Mouse (Mus musculus) neural tube, embryonic 11.5 days (tissue): ENCODE data around the gene Drg1. TPM values are rescaled to one million over a fixed set of nuclear protein-coding genes. Genes with fewer than 3 reads are reported as not detected.

Experiments used
- ATAC-seq: fragments of 200-750 bp; cut with Nextera tagmentation; 2 replicates; pipeline ENCODE4 v1.8.0; 2017; ENCODE audit warnings: moderate number of reproducible peaks, mild to moderate bottlenecking, moderate TSS enrichment, moderate library complexity; ENCODE audit not compliant: insufficient read depth, low FRiP score, low TSS enrichment
- DNase-seq: peaks from one replicate; pipeline ENCODE4 v3.0.0-alpha.2; 2015; ENCODE audit warnings: low spot score
- H3K27ac ChIP-seq: fragments of 300-500 bp; sonication (generic); 2 replicates; pipeline ENCODE4 v1.5.1; 2014; ENCODE audit warnings: low read depth, mild to moderate bottlenecking, low read length
- H3K27me3 ChIP-seq: fragments of 300-500 bp; sonication (generic); 2 replicates; pipeline ENCODE4 v1.6.1; 2014; ENCODE audit warnings: mild to moderate bottlenecking, low read length, mixed read lengths; ENCODE audit not compliant: control insufficient read depth, insufficient read depth
- H3K36me3 ChIP-seq: fragments of 300-500 bp; sonication (generic); 2 replicates; pipeline ENCODE4 v1.6.1; 2014; ENCODE audit warnings: mild to moderate bottlenecking, low read length, moderate library complexity, mixed read lengths; ENCODE audit not compliant: control insufficient read depth, insufficient read depth
- H3K4me1 ChIP-seq: fragments of 300-500 bp; sonication (generic); 2 replicates; pipeline ENCODE4 v1.6.1; 2014; ENCODE audit warnings: low read length, mixed read lengths; ENCODE audit not compliant: control insufficient read depth, insufficient read depth
- H3K4me2 ChIP-seq: fragments of 300-500 bp; sonication (generic); 2 replicates; pipeline ENCODE4 v1.6.1; 2014; ENCODE audit warnings: low read depth, mild to moderate bottlenecking, moderate library complexity
- H3K4me3 ChIP-seq: fragments of 300-500 bp; sonication (generic); 2 replicates; pipeline ENCODE4 v1.5.1; 2014; ENCODE audit warnings: low read depth, low read length
- H3K9ac ChIP-seq: fragments of 300-500 bp; sonication (generic); 2 replicates; pipeline ENCODE4 v1.6.1; 2014; ENCODE audit warnings: mild to moderate bottlenecking, low read length
- H3K9me3 ChIP-seq: fragments of 300-500 bp; sonication (generic); 2 replicates; pipeline ENCODE4 v1.6.1; 2016; ENCODE audit warnings: low read length; ENCODE audit not compliant: control insufficient read depth
- WGBS: fragments of 180-500 bp; shearing (Covaris S2); extraction: QIAGEN DNeasy Blood & Tissue Kit; methylation state at CpG from one replicate; pipeline ENCODE4 v1.1.7; 2014; 5-methylcytosine and 5-hydroxymethylcytosine counted together
- polyA plus RNA-seq: library from polyadenylated mRNA; unstranded; fragments of >200 nt; fragmentation: Nextera tagmentation; extraction: Ambion mirVana; gene quantifications from 2 replicates; pipeline ENCODE4 v1.2.1, GENCODE M21; 2014

Drg1 gene
- 295 and 301 TPM in 2 replicates for polyA plus RNA-seq

DNA sequence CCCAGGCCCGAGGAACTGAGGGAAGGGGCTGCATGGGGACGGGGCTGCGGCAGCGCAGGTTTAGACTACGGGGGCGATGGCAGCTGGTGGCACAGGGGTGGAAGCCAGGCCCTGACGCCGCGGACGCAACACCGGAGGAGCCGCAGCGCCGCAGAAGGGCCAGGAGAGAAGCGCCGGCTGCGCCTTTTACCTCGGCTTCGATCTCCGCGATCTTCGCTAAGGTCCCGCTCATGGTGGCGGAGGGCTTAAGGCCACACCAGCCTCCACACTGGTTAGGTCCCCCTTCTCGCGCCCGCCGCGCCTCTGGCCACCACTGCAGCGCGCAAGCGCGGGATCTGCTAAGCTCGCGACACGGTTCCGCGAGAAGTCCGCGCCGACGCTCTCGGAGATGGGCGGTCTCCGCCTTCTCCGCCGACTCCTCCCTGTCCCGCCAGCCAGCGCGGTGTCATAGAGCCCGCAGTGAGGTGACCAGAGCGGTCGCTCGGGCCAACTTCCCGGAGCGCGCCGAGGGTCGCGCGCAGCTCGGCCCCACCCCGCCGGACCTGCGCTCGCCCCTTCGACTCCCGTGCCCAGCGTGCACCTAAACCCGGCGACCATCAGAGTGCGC, at the start of gene Drg1:
Gene Drg1 (minus strand): TSS at position 337 of the 607 bp plus-strand sequence.
- WGBS = under 1% methylated on average over 72 of the region's 72 CpGs
- peak within 1 kb of the TSS; percentile 67 for H3K4me3 ChIP-seq
- peak within 1 kb of the TSS; percentile 80 for H3K27ac ChIP-seq
- peak within 1 kb of the TSS; percentile 93 for H3K9ac ChIP-seq
- ATAC-seq = peak; percentile 98
- peaks cover 11% of the 10 kb centered on the region; the same call in 1 of the 2 replicates for H3K4me1 ChIP-seq
- DNase-seq = peak; percentile 98
- H3K36me3 ChIP-seq = peaks cover 9% of the 10 kb centered on the region
- no peaks in the 10 kb centered on the region for H3K9me3 ChIP-seq
- H3K27me3 ChIP-seq = no peaks in the 10 kb centered on the region
- H3K4me2 ChIP-seq = peak within 1 kb of the TSS; percentile 76

DNA sequence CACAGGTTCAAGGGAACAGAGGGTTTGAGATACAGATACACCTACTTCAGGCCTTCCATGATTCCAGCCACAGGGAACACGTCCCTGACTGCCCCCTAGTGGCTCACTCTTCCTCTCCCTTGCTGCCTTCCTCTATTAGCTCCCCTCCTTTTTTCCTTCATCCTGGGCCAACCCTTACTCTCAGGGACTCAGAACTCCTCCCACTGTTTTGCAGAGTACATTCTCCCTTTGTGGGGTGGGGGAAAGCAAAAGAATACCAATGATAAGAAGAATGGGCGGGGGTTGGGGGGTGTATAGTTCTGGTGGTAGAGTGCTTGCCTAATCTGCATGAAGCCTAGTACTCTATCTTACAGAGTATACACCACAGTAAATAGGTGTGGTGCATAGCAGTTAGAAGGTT, 47.9 kb upstream of the Drg1 start:
- no peak overlapping the region for H3K27ac ChIP-seq
- no peaks in the 10 kb centered on the region for H3K4me1 ChIP-seq
- H3K4me2 ChIP-seq = no peak overlapping the region
- H3K9me3 ChIP-seq = no peaks in the 10 kb centered on the region
- no peak overlapping the region for H3K9ac ChIP-seq
- ATAC-seq = peak; percentile 48
- no peaks in the 10 kb centered on the region for H3K27me3 ChIP-seq
- H3K4me3 ChIP-seq = no peak overlapping the region
- peak; percentile 64 for DNase-seq
- 24% methylated on average over 2 of the region's 2 CpGs for WGBS
- H3K36me3 ChIP-seq = peaks cover 4% of the 10 kb centered on the region

DNA sequence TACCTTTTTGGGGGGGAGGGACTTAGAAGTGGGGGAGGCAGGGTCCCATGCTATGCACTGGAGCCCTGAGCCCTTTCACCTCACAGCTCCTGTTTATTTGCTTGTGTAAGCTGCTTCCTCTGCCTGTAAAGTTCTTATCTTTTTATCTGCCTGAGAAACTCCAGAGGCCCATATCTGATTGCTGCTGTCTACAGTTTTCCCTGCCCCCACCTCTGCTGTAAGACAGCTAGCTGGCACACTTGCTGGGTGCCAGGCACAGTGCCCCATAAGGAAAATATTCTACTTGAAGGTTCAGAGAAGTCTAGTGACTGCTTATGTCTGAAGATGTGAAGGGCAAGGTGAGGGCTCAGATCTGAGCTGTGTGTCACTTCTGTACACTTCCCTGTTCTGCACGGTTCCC, 47.1 kb upstream of the Drg1 start:
- H3K4me2 ChIP-seq = no peak overlapping the region
- DNase-seq (no peak), ATAC-seq (no peak)
- 96% methylated on average over 1 of the region's 1 CpGs for WGBS
- no peak overlapping the region for H3K4me3 ChIP-seq
- peaks cover 6% of the 10 kb centered on the region for H3K36me3 ChIP-seq
- no peak overlapping the region for H3K27ac ChIP-seq
- no peaks in the 10 kb centered on the region for H3K9me3 ChIP-seq
- H3K9ac ChIP-seq = no peak overlapping the region
- H3K27me3 ChIP-seq = no peaks in the 10 kb centered on the region
- no peaks in the 10 kb centered on the region for H3K4me1 ChIP-seq

DNA sequence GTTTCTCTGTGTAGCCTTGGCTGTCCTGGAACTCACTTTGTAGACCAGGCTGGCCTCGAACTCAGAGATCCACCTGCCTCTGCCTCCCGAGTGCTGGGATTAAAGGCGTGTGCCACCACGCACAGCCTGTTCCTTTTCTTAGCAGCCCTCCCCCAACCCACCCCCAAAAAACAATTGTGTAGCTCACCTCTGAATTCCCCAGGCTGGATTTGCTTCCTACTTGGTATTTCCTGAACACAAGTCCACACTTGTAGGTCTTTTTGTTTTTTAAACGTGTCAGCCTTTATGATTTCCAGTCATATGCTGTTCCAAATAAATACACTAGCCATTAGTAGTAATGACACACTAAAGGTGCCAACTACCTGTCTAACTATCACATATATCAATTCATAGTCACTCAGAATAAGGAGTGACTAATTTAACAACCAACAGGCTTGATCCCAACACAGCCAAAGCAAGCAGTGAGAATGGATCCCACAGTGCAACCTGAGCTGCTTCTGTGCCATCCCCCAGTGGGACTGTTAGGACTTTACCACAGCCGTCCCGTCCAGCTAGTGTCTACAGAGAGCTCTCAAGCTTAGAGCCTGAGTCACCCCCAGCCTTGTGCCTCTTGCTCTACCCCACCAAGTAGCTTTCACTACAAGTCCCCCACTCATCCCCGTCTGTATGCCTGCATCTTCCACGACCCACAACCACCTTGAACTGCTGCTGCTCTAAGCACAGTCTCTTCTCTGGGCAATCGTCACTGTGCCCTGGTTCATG, 45.6 kb upstream of the Drg1 start:
- H3K4me3 ChIP-seq = no peak overlapping the region
- DNase-seq = no peak
- H3K4me1 ChIP-seq = no peaks in the 10 kb centered on the region
- no peak overlapping the region for H3K4me2 ChIP-seq
- no peaks in the 10 kb centered on the region for H3K27me3 ChIP-seq
- peaks cover 18% of the 10 kb centered on the region for H3K36me3 ChIP-seq
- H3K9me3 ChIP-seq = no peaks in the 10 kb centered on the region
- WGBS = 84% methylated on average over 10 of the region's 10 CpGs
- H3K27ac ChIP-seq = no peak overlapping the region
- no peak for ATAC-seq
- no peak overlapping the region for H3K9ac ChIP-seq

DNA sequence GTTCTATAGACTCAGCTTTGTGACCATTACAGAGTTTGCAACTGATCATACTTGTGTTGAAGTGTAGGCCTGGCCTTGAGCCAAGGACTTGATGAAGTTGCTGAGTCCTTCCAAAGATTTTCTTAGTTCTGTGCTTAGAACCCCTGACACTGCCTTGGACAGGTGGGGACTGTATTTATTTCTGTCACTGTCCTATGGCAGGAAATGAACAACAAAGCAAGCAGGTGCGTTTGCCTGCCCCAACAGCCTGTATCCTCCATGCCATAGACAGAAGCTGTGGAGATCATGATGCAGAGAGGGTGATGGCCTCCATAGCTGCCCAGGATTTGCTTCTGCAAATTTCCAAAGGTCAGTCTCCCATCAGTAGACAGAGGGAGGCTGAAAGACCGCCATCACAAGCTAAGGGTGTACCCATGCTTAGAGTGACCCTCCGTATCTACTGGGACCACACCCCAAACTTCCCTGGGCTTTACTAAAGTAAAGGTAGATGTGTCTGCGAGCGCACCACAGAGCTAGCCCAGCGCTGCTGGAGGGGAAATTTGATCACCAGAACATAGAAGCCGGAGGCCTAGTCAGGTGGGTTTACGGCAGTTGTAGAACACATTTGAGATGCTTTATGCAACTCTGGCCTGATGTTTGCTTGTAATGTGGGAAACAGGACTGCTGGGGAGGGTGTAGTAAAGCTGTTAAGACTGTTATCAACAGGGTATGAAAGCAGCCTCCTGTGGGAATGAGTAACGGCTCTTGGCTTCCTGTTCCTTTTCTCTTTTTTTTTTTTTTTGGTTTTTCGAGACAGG, 44.8 kb upstream of the Drg1 start:
- H3K9me3 ChIP-seq = no peaks in the 10 kb centered on the region
- no peak overlapping the region for H3K27ac ChIP-seq
- H3K4me3 ChIP-seq = no peak overlapping the region
- no peak for DNase-seq
- H3K4me1 ChIP-seq = no peaks in the 10 kb centered on the region
- H3K4me2 ChIP-seq = no peak overlapping the region
- peaks cover 24% of the 10 kb centered on the region for H3K36me3 ChIP-seq
- no peaks in the 10 kb centered on the region for H3K27me3 ChIP-seq
- 91% methylated on average over 9 of the region's 10 CpGs for WGBS
- no peak for ATAC-seq
- no peak overlapping the region for H3K9ac ChIP-seq

DNA sequence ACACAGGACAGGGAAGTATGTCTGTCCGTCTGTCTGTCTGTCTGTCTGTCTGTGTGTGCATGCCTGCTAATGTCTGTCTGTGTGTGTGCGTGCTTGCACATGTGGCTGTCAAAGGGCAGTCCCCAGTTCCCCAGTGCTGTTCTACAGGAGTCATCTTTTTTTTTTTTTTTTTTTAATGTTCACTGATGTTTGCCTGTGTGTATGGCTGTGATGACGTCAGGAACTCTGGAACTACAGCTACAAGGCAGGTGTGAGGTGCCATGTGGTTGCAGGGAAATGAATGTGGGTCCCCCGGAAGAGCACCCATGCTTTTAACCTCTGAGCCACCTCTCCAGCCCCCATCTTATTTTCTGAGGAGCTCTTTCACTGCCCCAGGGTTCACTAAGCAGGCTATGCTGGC, 43.7 kb upstream of the Drg1 start:
- peaks cover 30% of the 10 kb centered on the region for H3K36me3 ChIP-seq
- ATAC-seq (no peak), DNase-seq (no peak)
- 94% methylated on average over 4 of the region's 4 CpGs for WGBS
- no peak overlapping the region for H3K9ac ChIP-seq
- H3K27me3 ChIP-seq = no peaks in the 10 kb centered on the region
- no peaks in the 10 kb centered on the region for H3K9me3 ChIP-seq
- no peak overlapping the region for H3K4me3 ChIP-seq
- no peak overlapping the region for H3K4me2 ChIP-seq
- H3K4me1 ChIP-seq = no peaks in the 10 kb centered on the region
- H3K27ac ChIP-seq = no peak overlapping the region

DNA sequence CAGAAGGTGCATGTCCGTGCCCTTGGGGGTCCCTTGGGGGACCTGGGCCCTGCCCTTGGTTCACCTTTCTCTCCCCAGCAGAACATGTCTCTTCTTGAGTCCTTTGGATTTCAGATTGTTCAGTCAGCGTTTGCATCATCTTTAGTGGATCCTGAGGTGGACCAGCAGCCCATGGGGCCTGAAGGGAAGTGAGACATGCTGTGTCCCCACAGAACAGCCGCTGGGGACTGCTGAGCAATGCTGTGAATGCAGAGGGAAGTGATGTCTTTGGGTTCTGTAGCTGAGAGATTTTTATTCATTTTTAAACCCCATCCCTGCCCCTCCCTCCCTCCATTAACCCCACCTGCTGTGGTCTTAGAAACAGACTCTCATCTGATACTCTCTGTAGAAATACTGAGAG, 41.7 kb upstream of the Drg1 start:
- no peak overlapping the region for H3K27ac ChIP-seq
- DNase-seq = no peak
- H3K27me3 ChIP-seq = no peaks in the 10 kb centered on the region
- no peaks in the 10 kb centered on the region for H3K4me1 ChIP-seq
- H3K4me2 ChIP-seq = no peak overlapping the region
- no peak overlapping the region for H3K9ac ChIP-seq
- no peak overlapping the region for H3K4me3 ChIP-seq
- WGBS = 93% methylated on average over 3 of the region's 3 CpGs
- no peaks in the 10 kb centered on the region for H3K9me3 ChIP-seq
- no peak for ATAC-seq
- peaks cover 32% of the 10 kb centered on the region for H3K36me3 ChIP-seq

DNA sequence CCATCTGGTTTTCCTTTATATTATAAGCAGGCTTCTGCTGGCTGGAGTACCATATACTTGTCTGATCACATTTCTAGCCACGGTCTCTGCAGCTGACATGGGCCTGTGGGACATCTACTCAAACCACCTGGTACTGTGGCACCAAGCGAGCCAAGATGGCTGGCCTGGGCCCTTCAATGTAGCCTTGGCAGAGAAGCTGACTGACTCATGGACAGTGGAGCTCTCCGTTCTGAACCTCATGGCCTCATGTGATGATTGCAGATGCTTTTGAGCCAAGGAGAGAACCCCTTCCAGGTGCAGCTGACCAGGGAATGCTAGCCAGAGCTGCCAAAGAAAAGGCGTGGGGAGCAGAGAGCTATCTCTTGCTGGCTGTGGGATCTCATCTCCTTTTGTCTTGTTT, 39.6 kb upstream of the Drg1 start:
- Histone ChIP-seq H3K27me3 (no peaks in the 10 kb centered on the region), H3K4me3 (no peak overlapping the region), H3K9ac (no peak overlapping the region; the same call in 1 of the 2 replicates), H3K4me2 (no peak overlapping the region), H3K9me3 (no peaks in the 10 kb centered on the region), H3K36me3 (peaks cover 52% of the 10 kb centered on the region), H3K4me1 (no peaks in the 10 kb centered on the region), H3K27ac (no peak overlapping the region)
- DNase-seq (no peak), ATAC-seq (no peak)
- WGBS = 97% methylated on average over 4 of the region's 4 CpGs
